9 mouse cellular contexts compared by ENCODE assay signal in genomic region chr11:101657528-101657885, GRCm38 (mm10). TPM values are rescaled to one million over a fixed set of nuclear protein-coding genes. Genes with fewer than 3 reads are reported as not detected.
A peak's percentile ranks its signal among the peaks of the same experiment; 100 is the strongest.
DNase-seq lines count a peak whose midpoint lies in the region; ATAC-seq and TF ChIP-seq lines count a peak whose summit lies in the region.
"Had no signal": no experiment of that assay in that cellular context is flagged by ENCODE, and none has a peak within 500 bp of the region (broad histone marks: within the 10 kb centered on the region; RNA-seq: fewer than 3 reads in every experiment).

No protein-coding gene starts in this region.

- H3K9ac ChIP-seq in liver, adult 2 months (ENCODE audit: low read depth, low read length), result peak overlapping the region; percentile 95
- peak overlapping the region; percentile 69; the same call in 1 of the 2 replicates for H3K9ac ChIP-seq in intestine, embryonic 14.5 days (ENCODE audit: low read length)
- H3K9ac ChIP-seq in neural tube, embryonic 12.5 days, result peak overlapping the region; percentile 63

- H3K79me2 ChIP-seq in liver, adult 2 months (ENCODE audit: control insufficient read depth, insufficient read depth, low read length), result no peaks in the 10 kb centered on the region

- H3K4me3 ChIP-seq in liver, adult 2 months (ENCODE audit: insufficient read depth, low read depth, low read length), result peak overlapping the region; percentile 56; the same call in 1 of the 2 replicates
- peak overlapping the region; percentile 41 for H3K4me3 ChIP-seq in erythroblast, embryonic 14.5 days (replicated peaks)
- H3K4me3 ChIP-seq in intestine, embryonic 14.5 days (ENCODE audit: low read depth, low read length), result peak overlapping the region; percentile 25
- H3K4me3 ChIP-seq in neural tube, embryonic 12.5 days, result no peak overlapping the region

- no peak for DNase-seq in liver, adult 2 months (ENCODE audit: extremely low read depth, low read depth, low spot score)
- DNase-seq in liver, result no peak
- no peak for DNase-seq in intestine, embryonic 14.5 days (ENCODE audit: low spot score)
- DNase-seq in frontal cortex, postnatal 10 days (ENCODE audit: low spot score in 2 of 2), result no peak
- DNase-seq in left cerebral cortex, postnatal 14 days (ENCODE audit: low spot score in 2 of 2), result no peak
- no peak for DNase-seq in retina, embryonic 14.5 days (ENCODE audit: low spot score)

- 19% methylated on average over 3 of the region's 3 CpGs for WGBS in liver, adult 2 months
- 3% methylated on average over 3 of the region's 3 CpGs for WGBS in intestine, embryonic 14.5 days
- WGBS in neural tube, embryonic 12.5 days, result 3% methylated on average over 3 of the region's 3 CpGs

- no peaks in the 10 kb centered on the region for H3K27me3 ChIP-seq in liver, adult 2 months (ENCODE audit: control insufficient read depth, insufficient read depth, low read length)
- H3K27me3 ChIP-seq in erythroblast, embryonic 14.5 days (ENCODE audit: control insufficient read depth), result peaks cover 15% of the 10 kb centered on the region
- H3K27me3 ChIP-seq in intestine, embryonic 14.5 days (replicated peaks; ENCODE audit: control insufficient read depth, insufficient read depth, low read length), result no peaks in the 10 kb centered on the region
- H3K27me3 ChIP-seq in neural tube, embryonic 12.5 days (replicated peaks), result no peaks in the 10 kb centered on the region

- peaks cover 10% of the 10 kb centered on the region for H3K4me1 ChIP-seq in liver, adult 2 months (ENCODE audit: control insufficient read depth, insufficient read depth, low read length)
- peaks cover 29% of the 10 kb centered on the region for H3K4me1 ChIP-seq in erythroblast, embryonic 14.5 days (ENCODE audit: control insufficient read depth)
- H3K4me1 ChIP-seq in intestine, embryonic 14.5 days (replicated peaks; ENCODE audit: control insufficient read depth, insufficient read depth, low read length), result no peaks in the 10 kb centered on the region
- H3K4me1 ChIP-seq in neural tube, embryonic 12.5 days, result 0 out of 2 replicates have a peak, but pooled peaks cover 4% of the 10 kb centered on the region

- no peak for TF ChIP-seq POLR2A in liver, adult 2 months (IDR thresholded peaks at IDR 0.05; ENCODE audit: extremely low read depth, insufficient read depth, low read length)

- peak overlapping the region; percentile 41 for H3K4me2 ChIP-seq in intestine, embryonic 14.5 days (ENCODE audit: low read length)
- H3K4me2 ChIP-seq in neural tube, embryonic 12.5 days (replicated peaks), result peak overlapping the region; percentile 54

- no peak for TF ChIP-seq CTCF in liver, adult 2 months (IDR thresholded peaks at IDR 0.05; ENCODE audit: low read depth, low read length)

- ATAC-seq in intestine, embryonic 14.5 days (replicated peaks; ENCODE audit: low FRiP score, low TSS enrichment, low read depth), result no peak; the same call in 1 of the 2 replicates
- ATAC-seq in neural tube, embryonic 12.5 days (ENCODE audit: low FRiP score, low read depth), result peak; percentile 54

- peak overlapping the region; percentile 100 for H3K27ac ChIP-seq in liver, adult 2 months (replicated peaks; ENCODE audit: insufficient read depth, low read depth, low read length)
- H3K27ac ChIP-seq in intestine, embryonic 14.5 days (ENCODE audit: low read depth), result peak overlapping the region; percentile 97
- H3K27ac ChIP-seq in neural tube, embryonic 12.5 days, result peak overlapping the region; percentile 87

- no peaks in the 10 kb centered on the region for H3K9me3 ChIP-seq in erythroblast, embryonic 14.5 days (ENCODE audit: control insufficient read depth, low read length)
- H3K9me3 ChIP-seq in intestine, embryonic 14.5 days (ENCODE audit: control insufficient read depth, low read length), result no peaks in the 10 kb centered on the region
- no peaks in the 10 kb centered on the region for H3K9me3 ChIP-seq in neural tube, embryonic 12.5 days

- intact Hi-C loops in left cerebral cortex, postnatal 14 days (cut with DNase I), result no loop called here

- H3K36me3 ChIP-seq in liver, adult 2 months (ENCODE audit: control insufficient read depth, insufficient read depth, low read length), result no peaks in the 10 kb centered on the region
- no peaks in the 10 kb centered on the region for H3K36me3 ChIP-seq in erythroblast, embryonic 14.5 days (ENCODE audit: control insufficient read depth)
- H3K36me3 ChIP-seq in intestine, embryonic 14.5 days (ENCODE audit: control insufficient read depth, insufficient read depth, low read length), result no peaks in the 10 kb centered on the region
- no peaks in the 10 kb centered on the region for H3K36me3 ChIP-seq in neural tube, embryonic 12.5 days

RNA-seq across cellular contexts. Expression of gene Arl4d, which starts 7.8 kb away (rescaled TPM):
- total RNA-seq in liver, adult 2 months (2014; rRNA removed), result 55.4 and 87.9 TPM in 2 replicates
- 21.0 and 22.4 TPM in 2 replicates for polyA plus RNA-seq in liver, adult 2 months (2012; rRNA removed)
- 0.04 and 0.13 TPM in 2 replicates for polyA plus RNA-seq in erythroblast, embryonic 14.5 days (2012)
- 7.8 and 8.3 TPM in 2 replicates for polyA plus RNA-seq in intestine, embryonic 14.5 days (2014; fragmentation: Nextera tagmentation; extraction: Ambion mirVana)
- 23.1 and 24.7 TPM in 2 replicates for polyA plus RNA-seq in neural tube, embryonic 12.5 days (2016; fragmentation: Nextera tagmentation; extraction: Ambion mirVana)
- total RNA-seq in left cerebral cortex, postnatal 14 days (2021), result 10 to 100 TPM; 23.2 to 39.8 TPM

RNA-seq across cellular contexts. Expression of gene Rdm1, which starts 30.5 kb away (rescaled TPM):
- 10.3 and 12.9 TPM in 2 replicates for total RNA-seq in liver, adult 2 months (2014; rRNA removed)
- polyA plus RNA-seq in liver, adult 2 months (2012; rRNA removed), result 12.1 and 12.4 TPM in 2 replicates
- 1.4 and 2.2 TPM in 2 replicates for polyA plus RNA-seq in erythroblast, embryonic 14.5 days (2012)
- polyA plus RNA-seq in intestine, embryonic 14.5 days (2014; fragmentation: Nextera tagmentation; extraction: Ambion mirVana), result 30.8 and 44.8 TPM in 2 replicates
- 28.3 and 35.0 TPM in 2 replicates for polyA plus RNA-seq in neural tube, embryonic 12.5 days (2016; fragmentation: Nextera tagmentation; extraction: Ambion mirVana)
- 1 to 10 TPM; 4.3 to 4.9 TPM for total RNA-seq in left cerebral cortex, postnatal 14 days (2021)

RNA-seq across cellular contexts. Expression of gene Gm11634, which starts 58.5 kb away (rescaled TPM):
- total RNA-seq in liver, adult 2 months (2014; rRNA removed), result not detected in 2 replicates
- not detected in 2 replicates for polyA plus RNA-seq in liver, adult 2 months (2012; rRNA removed)
- not detected in 2 replicates for polyA plus RNA-seq in erythroblast, embryonic 14.5 days (2012)
- polyA plus RNA-seq in intestine, embryonic 14.5 days (2014; fragmentation: Nextera tagmentation; extraction: Ambion mirVana), result not detected in 2 replicates
- not detected in 2 replicates for polyA plus RNA-seq in neural tube, embryonic 12.5 days (2016; fragmentation: Nextera tagmentation; extraction: Ambion mirVana)
- total RNA-seq in left cerebral cortex, postnatal 14 days (2021), result not detected
- total RNA-seq: neutrophil, adult 5-6 weeks had no signal
